Mouse (Mus musculus): ENCODE measurements at regions not wholly inside any gene's neighbourhood (a gene's known extent, or its start where the extent isn't known, plus 50 kb on each side); places are given as distances from the start of the nearest gene placed in this dataset.

DNA sequence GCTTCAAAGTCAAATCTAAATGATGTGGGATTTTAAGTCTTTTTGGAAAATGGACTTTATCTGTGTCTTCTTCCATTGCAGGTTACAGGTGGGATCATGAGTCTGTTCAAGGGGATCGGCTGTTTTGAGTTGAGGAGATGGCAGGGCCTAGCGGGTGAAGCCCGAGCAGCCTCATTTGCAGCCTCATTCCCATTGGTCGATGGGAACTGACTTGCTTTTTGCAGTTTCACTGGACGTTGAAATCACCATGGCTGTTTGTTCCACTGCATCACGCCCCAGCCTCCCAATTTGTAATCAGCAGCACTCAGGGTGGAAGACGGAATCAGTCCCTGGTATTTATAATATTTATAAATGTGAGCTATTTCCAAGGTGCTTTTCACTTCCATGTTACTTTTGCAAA, 63.0 kb upstream of the Slc1a1 start:
- TF ChIP-seq CTCF (IDR thresholded peaks at IDR 0.05; ENCODE audit: low read depth, low read length) (no peak), POLR2A (IDR thresholded peaks at IDR 0.05; ENCODE audit: borderline replicate concordance, low read depth, low read length) (no peak)
